Mouse (Mus musculus) midbrain, embryonic 14.5 days (tissue): ENCODE measurements around the gene Nlrc5. TPM values are rescaled to one million over a fixed set of nuclear protein-coding genes. Genes with fewer than 3 reads are reported as not detected.

Experiments used
- ATAC-seq: fragments of 200-750 bp; cut with Nextera tagmentation; 2 replicates; pipeline ENCODE4 v1.8.0; 2017; ENCODE audit warnings: moderate number of reproducible peaks, moderate library complexity; ENCODE audit not compliant: low FRiP score, low TSS enrichment
- DNase-seq: peaks from one replicate; pipeline ENCODE4 v3.0.0-alpha.2; 2015
- H3K27ac ChIP-seq: fragments of 300-500 bp; sonication (generic); replicated peaks from 2 replicates; pipeline ENCODE4 v1.5.1; 2014; ENCODE audit warnings: mild to moderate bottlenecking, low read depth, low read length, moderate library complexity
- H3K27me3 ChIP-seq: fragments of 300-500 bp; sonication (generic); 2 replicates; pipeline ENCODE4 v1.6.1; 2014; ENCODE audit warnings: low read length, control low read depth, mixed read lengths; ENCODE audit not compliant: control insufficient read depth, insufficient read depth
- H3K36me3 ChIP-seq: fragments of 300-500 bp; sonication (generic); 2 replicates; pipeline ENCODE4 v1.6.1; 2014; ENCODE audit warnings: low read length, control low read depth; ENCODE audit not compliant: control insufficient read depth, insufficient read depth
- H3K4me1 ChIP-seq: fragments of 300-500 bp; sonication (generic); 2 replicates; pipeline ENCODE4 v1.6.1; 2014; ENCODE audit warnings: mild to moderate bottlenecking, antibody characterized with exemption, low read length, control low read depth; ENCODE audit not compliant: control insufficient read depth, insufficient read depth
- H3K4me2 ChIP-seq: fragments of 300-500 bp; sonication (generic); 2 replicates; pipeline ENCODE4 v1.6.1; 2014; ENCODE audit warnings: mild to moderate bottlenecking, low read length, moderate library complexity
- H3K4me3 ChIP-seq: fragments of 300-500 bp; sonication (generic); replicated peaks from 2 replicates; pipeline ENCODE4 v1.5.1; 2014; ENCODE audit warnings: low read depth, low read length
- H3K9ac ChIP-seq: fragments of 300-500 bp; sonication (generic); replicated peaks from 2 replicates; pipeline ENCODE4 v1.6.1; 2014; ENCODE audit warnings: mild to moderate bottlenecking, low read length, moderate library complexity
- H3K9me3 ChIP-seq: fragments of 300-500 bp; sonication (generic); 2 replicates; pipeline ENCODE4 v1.6.1; 2016; ENCODE audit warnings: low read length, control low read depth, mixed read lengths; ENCODE audit not compliant: control insufficient read depth
- WGBS: fragments of 180-500 bp; shearing (Covaris S2); extraction: QIAGEN DNeasy Blood & Tissue Kit; methylation state at CpG from one replicate; pipeline ENCODE4 v1.1.7; 2014; 5-methylcytosine and 5-hydroxymethylcytosine counted together
- polyA plus RNA-seq: library from polyadenylated mRNA; unstranded; fragments of >200 nt; fragmentation: Nextera tagmentation; extraction: Ambion mirVana; gene quantifications from 2 replicates; pipeline ENCODE4 v1.2.1, GENCODE M21; 2014

Nlrc5 gene
- 0.32 and 1.2 TPM in 2 replicates for polyA plus RNA-seq

DNA sequence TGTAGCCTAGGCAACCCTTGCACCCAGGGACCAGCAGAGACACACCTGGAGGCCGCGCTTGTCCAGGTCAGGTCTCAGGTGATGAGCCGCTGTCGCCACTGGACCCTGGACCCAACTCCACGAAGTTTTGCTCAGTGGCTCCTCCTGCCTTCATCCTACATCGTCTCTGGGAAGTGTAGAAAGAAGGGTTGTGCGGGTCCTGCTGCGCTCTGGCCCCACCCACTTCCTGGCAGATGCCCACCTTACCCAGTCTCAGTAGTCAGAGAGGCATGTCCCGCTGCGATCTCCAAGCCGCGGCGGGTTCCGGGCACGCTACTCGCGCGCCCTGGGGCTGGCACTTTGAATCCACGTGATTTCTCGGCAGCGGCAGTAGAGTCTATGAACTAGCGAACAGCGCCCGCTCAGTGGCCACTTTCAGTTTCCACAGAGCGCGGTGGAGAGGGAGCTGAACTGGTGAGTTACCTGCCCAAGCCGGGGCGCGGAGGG is at the start of gene Nlrc5:
TSS of gene Nlrc5 (plus strand) at position 376 of the 486 bp plus-strand sequence.
- WGBS = 2% methylated on average over 29 of the region's 29 CpGs
- peak within 1 kb of the TSS; percentile 68 for H3K4me2 ChIP-seq
- H3K9me3 ChIP-seq = no peaks in the 10 kb centered on the region
- no peak within 1 kb of the TSS; the same call in 1 of the 2 replicates for H3K9ac ChIP-seq
- no peaks in the 10 kb centered on the region for H3K36me3 ChIP-seq
- no peak for ATAC-seq
- no peak within 1 kb of the TSS for H3K27ac ChIP-seq
- H3K4me3 ChIP-seq = peak within 1 kb of the TSS; percentile 34
- H3K4me1 ChIP-seq = no peaks in the 10 kb centered on the region
- peak; percentile 76 for DNase-seq
- peaks cover 7% of the 10 kb centered on the region; the same call in 1 of the 2 replicates for H3K27me3 ChIP-seq

DNA sequence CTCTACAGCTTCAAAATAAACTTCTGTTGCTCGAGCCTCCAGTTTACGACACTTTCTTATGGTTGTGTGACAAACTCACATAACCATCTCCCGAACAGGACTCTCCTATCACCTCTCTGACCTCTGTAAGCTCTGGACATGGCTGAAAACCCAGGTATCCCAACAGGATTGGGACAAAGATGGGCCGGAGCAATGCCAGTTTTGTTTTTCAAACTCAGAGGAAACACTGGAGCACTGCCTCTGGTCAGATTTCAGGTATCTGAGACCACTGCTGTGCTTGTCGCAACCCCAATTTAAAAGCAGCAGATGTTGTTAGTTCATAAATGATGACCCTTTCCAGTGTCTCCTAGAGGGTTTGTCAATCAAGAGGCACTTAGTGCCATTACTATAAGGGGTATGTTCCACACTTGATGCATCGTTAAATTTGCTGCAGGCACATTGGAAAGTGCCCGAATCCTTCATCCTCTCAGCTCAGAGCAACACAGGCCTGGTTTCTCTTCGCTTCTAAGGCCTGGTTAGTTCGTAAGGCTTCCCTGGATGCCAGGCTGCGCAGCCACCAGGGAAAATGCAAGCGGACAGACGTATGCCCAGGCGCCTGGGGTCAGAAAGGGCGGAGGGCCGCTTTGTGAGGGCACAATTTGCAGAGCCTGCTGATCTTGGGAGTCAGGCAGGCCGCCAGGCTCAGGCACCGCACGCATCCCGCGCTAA is 48.5 kb upstream of the Nlrc5 start:
- peak overlapping the region; percentile 93 for H3K4me2 ChIP-seq
- H3K27ac ChIP-seq = peak overlapping the region; percentile 96
- ATAC-seq (peak; percentile 12; the same call in 1 of the 2 replicates), DNase-seq (no peak)
- H3K27me3 ChIP-seq = no peaks in the 10 kb centered on the region
- no peaks in the 10 kb centered on the region for H3K9me3 ChIP-seq
- peak overlapping the region; percentile 95 for H3K9ac ChIP-seq
- H3K4me1 ChIP-seq = peaks cover 13% of the 10 kb centered on the region
- WGBS = 29% methylated on average over 20 of the region's 20 CpGs
- peaks cover 14% of the 10 kb centered on the region for H3K36me3 ChIP-seq
- H3K4me3 ChIP-seq = peak overlapping the region; percentile 82

- peak within 1 kb of the TSS; percentile 96 for H3K27ac ChIP-seq
- H3K9ac ChIP-seq = peak within 1 kb of the TSS; percentile 95
- peaks cover 13% of the 10 kb centered on the region for H3K4me1 ChIP-seq
- under 1% methylated on average over 65 of the region's 65 CpGs for WGBS
- no peaks in the 10 kb centered on the region for H3K27me3 ChIP-seq
- H3K4me3 ChIP-seq = peak within 1 kb of the TSS; percentile 82
- DNase-seq (peak; percentile 98), ATAC-seq (peak; percentile 99)
- H3K36me3 ChIP-seq = peaks cover 22% of the 10 kb centered on the region
- peak within 1 kb of the TSS; percentile 93 for H3K4me2 ChIP-seq
- no peaks in the 10 kb centered on the region for H3K9me3 ChIP-seq
Observed at GRCm38 (mm10) chr8:94386214-94387026, 47.7 kb upstream of the Nlrc5 start, which contains the start of gene Herpud1. Gene Herpud1 (plus strand): TSS chr8:94386438.

DNA sequence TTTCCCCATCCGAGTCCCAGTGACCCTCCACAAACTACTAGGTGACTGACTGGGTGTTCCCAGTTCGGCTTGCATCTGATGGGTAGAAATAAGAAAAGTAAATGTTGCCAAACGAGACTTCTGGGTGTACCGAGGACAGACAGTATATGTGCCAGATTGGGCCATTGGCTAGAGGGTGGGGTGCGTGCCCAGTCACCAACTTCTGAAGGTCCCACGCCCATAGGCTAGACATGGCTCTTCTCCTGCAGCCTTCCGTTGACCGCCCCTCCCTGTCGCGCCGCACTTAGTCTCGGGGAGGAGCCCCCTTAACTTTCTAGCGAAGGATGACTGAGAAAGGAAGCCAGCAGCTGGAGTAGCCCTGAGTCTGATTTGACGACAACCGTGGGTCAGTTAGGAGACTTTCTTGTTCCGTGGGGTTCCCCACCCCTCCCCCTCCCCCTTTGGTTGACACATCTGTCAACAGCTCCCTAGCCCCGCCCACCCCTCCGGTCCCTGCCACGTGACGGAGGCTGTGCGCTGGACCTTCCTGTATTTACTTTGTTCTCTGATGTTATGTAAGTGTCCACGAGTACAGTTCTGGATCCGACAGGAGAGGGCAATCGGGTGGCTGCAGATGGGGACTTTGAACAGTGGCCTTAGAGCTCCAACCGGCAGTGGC is 47.0 kb upstream of the Nlrc5 start:
- peak overlapping the region; percentile 96 for H3K27ac ChIP-seq
- under 1% methylated on average over 25 of the region's 25 CpGs for WGBS

GRCm38 (mm10) chr8:94387785-94388184 is 46.4 kb upstream of the Nlrc5 start:
- Histone ChIP-seq H3K27me3 (no peaks in the 10 kb centered on the region), H3K9ac (peak overlapping the region; percentile 95), H3K27ac (no peak overlapping the region), H3K9me3 (no peaks in the 10 kb centered on the region), H3K4me3 (peak overlapping the region; percentile 82), H3K36me3 (peaks cover 35% of the 10 kb centered on the region), H3K4me2 (peak overlapping the region; percentile 93), H3K4me1 (peaks cover 13% of the 10 kb centered on the region)
- whole genome bisulfite sequencing = 37% methylated on average over 6 of the region's 6 CpGs
- no peak for DNase-seq
- no peak for ATAC-seq

More for the DNA sequence above, 47.0 kb upstream of the Nlrc5 start:
- Histone ChIP-seq H3K4me1 (peaks cover 13% of the 10 kb centered on the region), H3K9me3 (no peaks in the 10 kb centered on the region), H3K4me3 (peak overlapping the region; percentile 82), H3K36me3 (peaks cover 29% of the 10 kb centered on the region), H3K27me3 (no peaks in the 10 kb centered on the region), H3K9ac (peak overlapping the region; percentile 95), H3K4me2 (peak overlapping the region; percentile 93)
- DNase-seq (peak; percentile 87), ATAC-seq (0 out of 2 replicates have a peak, but pooled peaks have one; percentile 32)

DNA sequence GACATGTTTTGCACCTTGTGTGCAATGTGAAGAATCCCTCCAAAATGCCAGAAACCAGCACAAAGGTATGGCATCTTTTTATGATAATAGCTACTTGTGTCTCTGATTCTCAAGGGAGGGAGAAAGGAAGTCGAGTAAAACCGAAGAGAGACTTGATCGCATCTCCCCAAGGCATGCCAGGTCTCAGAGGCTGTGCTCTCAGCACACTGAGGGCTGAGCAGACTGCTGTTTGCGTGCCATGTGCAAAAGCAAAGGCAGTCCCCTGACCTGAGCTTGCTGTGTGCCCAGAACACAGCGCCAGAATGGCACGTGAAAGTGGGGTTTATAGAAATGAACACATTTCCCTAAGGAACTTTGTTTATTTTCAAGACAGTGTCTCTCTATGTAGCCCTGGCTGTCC is 44.6 kb upstream of the Nlrc5 start:
- H3K9me3 ChIP-seq = no peaks in the 10 kb centered on the region
- H3K4me2 ChIP-seq = no peak overlapping the region
- H3K9ac ChIP-seq = no peak overlapping the region
- H3K36me3 ChIP-seq = peaks cover 51% of the 10 kb centered on the region
- H3K27ac ChIP-seq = no peak overlapping the region
- H3K4me1 ChIP-seq = peaks cover 13% of the 10 kb centered on the region
- H3K27me3 ChIP-seq = no peaks in the 10 kb centered on the region
- DNase-seq = no peak
- 90% methylated on average over 6 of the region's 6 CpGs for whole genome bisulfite sequencing
- H3K4me3 ChIP-seq = no peak overlapping the region
- ATAC-seq = no peak

DNA sequence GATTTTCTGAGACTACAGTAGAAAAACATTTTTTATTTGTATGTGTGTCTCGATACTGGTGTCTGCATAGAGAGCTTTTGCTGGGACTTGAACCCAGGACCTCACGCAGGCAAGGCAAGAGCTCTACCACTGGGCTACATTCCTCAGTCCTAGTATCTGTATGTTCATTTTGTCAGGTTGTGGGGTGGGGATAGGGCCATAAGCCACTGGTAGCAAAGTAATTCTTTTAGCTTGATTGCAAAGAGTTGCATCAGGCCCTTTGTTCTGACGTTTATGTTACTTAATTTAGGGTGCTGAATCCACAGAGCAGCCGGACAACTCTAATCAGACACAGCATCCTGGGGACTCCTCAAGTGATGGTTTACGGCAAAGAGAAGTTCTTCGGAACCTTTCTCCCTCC is 43.7 kb upstream of the Nlrc5 start:
- WGBS = 95% methylated on average over 6 of the region's 6 CpGs
- no peak overlapping the region for H3K9ac ChIP-seq
- H3K27ac ChIP-seq = no peak overlapping the region
- no peaks in the 10 kb centered on the region for H3K27me3 ChIP-seq
- no peak for ATAC-seq
- no peak for DNase-seq
- H3K4me3 ChIP-seq = no peak overlapping the region
- no peaks in the 10 kb centered on the region for H3K9me3 ChIP-seq
- H3K36me3 ChIP-seq = peaks cover 60% of the 10 kb centered on the region
- H3K4me2 ChIP-seq = no peak overlapping the region
- H3K4me1 ChIP-seq = peaks cover 13% of the 10 kb centered on the region

DNA sequence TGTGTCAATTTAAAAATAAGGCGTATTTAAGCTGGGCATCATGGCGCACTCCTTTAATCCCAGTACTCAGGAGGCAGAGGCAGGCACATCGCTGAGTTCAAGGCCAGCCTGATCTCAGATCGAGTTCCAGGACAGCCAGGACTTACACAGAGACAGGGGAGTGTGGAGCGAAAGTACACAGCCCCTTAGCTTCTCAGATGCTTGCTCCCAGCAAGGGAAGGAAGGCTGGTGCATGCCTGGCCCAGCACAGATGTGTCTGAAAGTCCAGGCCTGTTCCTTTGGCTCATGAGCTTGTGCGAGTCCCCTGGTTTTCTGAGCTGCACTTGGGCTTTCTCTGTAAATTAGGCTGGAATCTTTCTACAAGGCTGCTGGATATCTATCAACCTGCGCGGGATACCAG is 43.2 kb upstream of the Nlrc5 start:
- no peak for DNase-seq
- Histone ChIP-seq H3K9ac (no peak overlapping the region), H3K9me3 (no peaks in the 10 kb centered on the region), H3K4me1 (peaks cover 8% of the 10 kb centered on the region; the same call in 1 of the 2 replicates), H3K27ac (no peak overlapping the region), H3K4me2 (no peak overlapping the region), H3K36me3 (peaks cover 64% of the 10 kb centered on the region), H3K4me3 (no peak overlapping the region), H3K27me3 (no peaks in the 10 kb centered on the region)
- WGBS = 96% methylated on average over 8 of the region's 8 CpGs
- no peak for ATAC-seq
